Mouse (Mus musculus): ENCODE data around the gene Psmb6. TPM values are rescaled to one million over a fixed set of nuclear protein-coding genes. Genes with fewer than 3 reads are reported as not detected.
"Not testable (repeated sequence)": the region's sequence is repeated elsewhere in the genome, so short reads cannot be mapped to it uniquely, and the experiment has no call there.

Psmb6 gene
- polyA plus RNA-seq, 1 experiment from 2014 or later: 1,160 TPM

GRCm38 (mm10) chr11:70528610-70529009 lies 3.4 kb downstream of the Psmb6 start:
- no peak for DNase-seq (ENCODE audit: low spot score)
- no peak overlapping the region for H3K4me3 ChIP-seq
- H3K9me3 ChIP-seq: no peaks in the 10 kb centered on the region
- 90% methylated on average over 7 of the region's 7 CpGs for WGBS
- peaks cover 37% of the 10 kb centered on the region for H3K36me3 ChIP-seq
- H3K27ac ChIP-seq: no peak overlapping the region
- peaks cover 13% of the 10 kb centered on the region for H3K4me1 ChIP-seq (replicated peaks)
- H3K27me3 ChIP-seq (ENCODE audit: insufficient read depth, poor library complexity, severe bottlenecking): no peaks in the 10 kb centered on the region

- H3K4me3 ChIP-seq; H3K4me1 ChIP-seq (replicated peaks); H3K27me3 ChIP-seq (ENCODE audit: insufficient read depth, poor library complexity, severe bottlenecking); H3K9me3 ChIP-seq; H3K27ac ChIP-seq; DNase-seq (ENCODE audit: low spot score): not testable (repeated sequence)
- peaks cover 37% of the 10 kb centered on the region for H3K36me3 ChIP-seq
- 82% methylated on average over 2 of the region's 2 CpGs for WGBS
Measured at GRCm38 (mm10) chr11:70531065-70531464, 5.9 kb downstream of the Psmb6 start.

GRCm38 (mm10) chr11:70532839-70533238 lies 7.7 kb downstream of the Psmb6 start, which contains the start of gene Gm40193:
TSS of gene Gm40193 (minus strand) at chr11:70532939.
- Histone ChIP-seq H3K27ac (no peak within 1 kb of the TSS), H3K4me1 (replicated peaks) (no peaks in the 10 kb centered on the region), H3K9me3 (no peaks in the 10 kb centered on the region), H3K4me3 (no peak within 1 kb of the TSS), H3K36me3 (peaks cover 20% of the 10 kb centered on the region), H3K27me3 (ENCODE audit: insufficient read depth, poor library complexity, severe bottlenecking) (no peaks in the 10 kb centered on the region)
- 84% methylated on average over 6 of the region's 6 CpGs for WGBS
- DNase-seq (ENCODE audit: low spot score): no peak

DNA sequence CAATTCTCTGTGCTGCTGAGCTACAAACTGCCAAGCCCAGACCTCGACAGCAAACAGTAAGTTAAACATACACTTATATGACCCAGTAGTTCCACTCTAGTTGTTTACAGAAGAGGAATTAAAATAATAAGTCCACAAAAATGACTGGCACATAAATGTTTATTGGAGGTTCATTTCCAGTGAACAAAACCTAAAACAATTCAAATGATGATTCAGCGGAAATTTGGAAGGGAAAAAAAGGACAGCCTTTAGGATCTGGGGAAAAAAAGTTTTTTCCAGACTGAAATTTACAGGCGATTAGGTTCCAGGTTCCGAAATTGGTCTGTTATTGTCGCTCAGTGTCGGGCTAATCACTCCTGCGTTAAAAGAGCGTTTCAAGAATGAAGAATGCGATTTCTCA lies 14.3 kb downstream of the Psmb6 start:
- H3K27me3 ChIP-seq (ENCODE audit: insufficient read depth, poor library complexity, severe bottlenecking): peaks cover 44% of the 10 kb centered on the region
- peak overlapping the region; percentile 82; the same call in 1 of the 2 replicates for H3K27ac ChIP-seq
- H3K36me3 ChIP-seq: no peaks in the 10 kb centered on the region
- DNase-seq (ENCODE audit: low spot score): no peak
- H3K4me1 ChIP-seq (replicated peaks): peaks cover 12% of the 10 kb centered on the region
- H3K9me3 ChIP-seq: no peaks in the 10 kb centered on the region
- 27% methylated on average over 9 of the region's 9 CpGs for WGBS
- peak overlapping the region; percentile 71 for H3K4me3 ChIP-seq

DNA sequence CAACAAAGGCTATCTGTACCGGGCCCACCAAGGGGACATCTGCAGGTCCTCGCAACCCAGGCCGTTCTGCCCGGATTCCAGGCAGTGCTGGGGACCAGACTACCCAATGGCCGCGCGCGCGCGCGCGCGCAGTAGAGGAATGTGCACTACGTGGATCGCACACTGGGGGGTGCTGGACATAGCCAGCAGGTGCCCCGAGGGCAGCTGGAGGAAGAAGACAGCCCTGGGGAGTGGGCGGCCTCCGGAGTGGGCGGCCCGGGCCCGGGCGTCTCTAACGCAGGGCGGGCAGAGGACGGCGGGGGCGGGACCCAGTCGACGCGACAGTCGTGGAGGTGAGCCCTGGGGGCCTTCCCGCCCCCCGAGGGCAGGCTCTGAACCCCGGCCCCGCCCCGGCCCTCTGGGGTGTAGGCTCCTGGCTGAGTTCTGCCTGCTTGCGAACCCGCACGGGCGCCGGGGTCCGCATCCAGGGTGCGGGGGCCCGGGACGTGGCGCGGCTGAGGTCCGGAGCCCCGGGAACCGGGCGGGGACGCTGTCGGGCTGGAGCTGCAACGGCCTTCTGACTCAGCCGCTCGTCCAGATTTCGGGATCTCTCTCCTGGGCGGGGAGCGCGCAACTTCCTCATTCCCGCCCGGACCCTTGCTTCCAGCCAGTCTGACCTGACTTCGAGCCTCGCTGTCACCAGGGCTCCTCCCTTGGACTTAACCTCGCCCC lies 14.9 kb downstream of the Psmb6 start, which contains the start of gene Pld2:
Pld2 (plus strand) TSS at position 188 of the 711 bp plus-strand sequence.
- Histone ChIP-seq H3K27ac (peak within 1 kb of the TSS; percentile 82), H3K27me3 (ENCODE audit: insufficient read depth, poor library complexity, severe bottlenecking) (peaks cover 44% of the 10 kb centered on the region), H3K4me1 (replicated peaks) (peaks cover 12% of the 10 kb centered on the region), H3K9me3 (no peaks in the 10 kb centered on the region), H3K4me3 (peak within 1 kb of the TSS; percentile 71), H3K36me3 (no peaks in the 10 kb centered on the region)
- peak; percentile 84 for DNase-seq (ENCODE audit: low spot score)
- WGBS: under 1% methylated on average over 64 of the region's 65 CpGs

- 90% methylated on average over 7 of the region's 7 CpGs for WGBS
- H3K9me3 ChIP-seq: no peaks in the 10 kb centered on the region
- peaks cover 12% of the 10 kb centered on the region for H3K4me1 ChIP-seq (replicated peaks)
- no peaks in the 10 kb centered on the region for H3K36me3 ChIP-seq
- no peak for DNase-seq (ENCODE audit: low spot score)
- H3K27ac ChIP-seq: no peak overlapping the region
- peaks cover 44% of the 10 kb centered on the region for H3K27me3 ChIP-seq (ENCODE audit: insufficient read depth, poor library complexity, severe bottlenecking)
- H3K4me3 ChIP-seq: no peak overlapping the region
Measured at GRCm38 (mm10) chr11:70540928-70541327, 15.8 kb downstream of the Psmb6 start.

GRCm38 (mm10) chr11:70541415-70541814 lies 16.2 kb downstream of the Psmb6 start:
- H3K36me3 ChIP-seq: no peaks in the 10 kb centered on the region
- H3K27me3 ChIP-seq (ENCODE audit: insufficient read depth, poor library complexity, severe bottlenecking): peaks cover 44% of the 10 kb centered on the region
- no peak overlapping the region for H3K4me3 ChIP-seq
- no peaks in the 10 kb centered on the region for H3K9me3 ChIP-seq
- WGBS: 75% methylated on average over 5 of the region's 5 CpGs
- peaks cover 12% of the 10 kb centered on the region for H3K4me1 ChIP-seq (replicated peaks)
- DNase-seq (ENCODE audit: low spot score): no peak
- H3K27ac ChIP-seq: no peak overlapping the region

- WGBS: 77% methylated on average over 7 of the region's 7 CpGs
Measured at GRCm38 (mm10) chr11:70544496-70544895, 19.3 kb downstream of the Psmb6 start.

GRCm38 (mm10) chr11:70551526-70551925 lies 26.4 kb downstream of the Psmb6 start:
- WGBS: 89% methylated on average over 8 of the region's 8 CpGs
- Histone ChIP-seq H3K4me3 (no peak overlapping the region), H3K4me1 (replicated peaks) (peaks cover 17% of the 10 kb centered on the region), H3K27ac (no peak overlapping the region), H3K27me3 (ENCODE audit: insufficient read depth, poor library complexity, severe bottlenecking) (peaks cover 19% of the 10 kb centered on the region), H3K9me3 (no peaks in the 10 kb centered on the region), H3K36me3 (no peaks in the 10 kb centered on the region)
- DNase-seq (ENCODE audit: low spot score): no peak

More at GRCm38 (mm10) chr11:70544496-70544895, 19.3 kb downstream of the Psmb6 start:
- peaks cover 35% of the 10 kb centered on the region for H3K27me3 ChIP-seq (ENCODE audit: insufficient read depth, poor library complexity, severe bottlenecking)
- no peak for DNase-seq (ENCODE audit: low spot score)
- H3K4me3 ChIP-seq: no peak overlapping the region
- peaks cover 12% of the 10 kb centered on the region for H3K4me1 ChIP-seq (replicated peaks)
- H3K27ac ChIP-seq: no peak overlapping the region
- no peaks in the 10 kb centered on the region for H3K36me3 ChIP-seq
- no peaks in the 10 kb centered on the region for H3K9me3 ChIP-seq

DNA sequence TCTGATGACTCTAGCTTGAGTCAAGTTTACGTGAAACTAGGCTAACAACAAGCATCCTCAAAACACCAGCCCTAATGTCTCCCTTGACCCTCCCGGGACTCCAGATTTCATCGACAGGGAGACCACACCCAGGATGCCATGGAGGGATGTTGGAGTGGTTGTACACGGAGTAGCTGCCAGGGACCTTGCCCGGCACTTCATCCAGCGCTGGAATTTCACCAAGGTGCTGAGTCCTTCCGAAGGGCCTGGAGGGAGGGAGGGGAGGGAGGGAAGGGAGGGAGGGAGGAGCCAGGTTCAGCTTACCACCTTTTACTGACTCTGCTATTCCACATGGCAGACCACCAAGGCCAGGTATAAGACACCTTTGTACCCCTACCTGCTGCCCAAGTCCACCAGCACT lies 28.8 kb downstream of the Psmb6 start:
- H3K27ac ChIP-seq: no peak overlapping the region
- 32% methylated on average over 7 of the region's 7 CpGs for WGBS
- H3K4me1 ChIP-seq (replicated peaks): peaks cover 17% of the 10 kb centered on the region
- no peaks in the 10 kb centered on the region for H3K9me3 ChIP-seq
- no peak overlapping the region; the same call in 1 of the 2 replicates for H3K4me3 ChIP-seq
- no peak for DNase-seq (ENCODE audit: low spot score)
- peaks cover 19% of the 10 kb centered on the region for H3K27me3 ChIP-seq (ENCODE audit: insufficient read depth, poor library complexity, severe bottlenecking)
- no peaks in the 10 kb centered on the region for H3K36me3 ChIP-seq

DNA sequence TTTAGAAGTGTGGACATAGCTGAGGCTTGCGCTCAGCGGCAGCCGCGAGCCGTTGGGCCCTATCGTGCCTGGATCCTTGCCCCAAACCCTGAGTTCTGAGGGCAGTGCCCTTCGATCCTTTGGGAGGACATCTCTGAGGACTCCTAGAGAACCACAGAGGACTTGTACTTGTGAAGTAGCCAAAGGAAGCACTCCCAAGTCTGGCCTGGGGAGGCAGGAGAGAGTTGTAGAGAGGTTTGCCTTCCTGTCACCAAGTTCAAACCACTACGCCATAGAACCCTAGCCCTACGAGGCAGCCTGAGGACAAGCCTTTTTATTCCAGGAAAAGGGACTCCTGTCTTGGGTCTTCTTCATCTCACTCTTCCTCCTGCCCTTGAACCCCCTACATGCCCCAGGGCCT lies 32.4 kb downstream of the Psmb6 start:
- H3K4me3 ChIP-seq: no peak overlapping the region
- DNase-seq (ENCODE audit: low spot score): no peak
- WGBS: 89% methylated on average over 9 of the region's 9 CpGs
- H3K9me3 ChIP-seq: no peaks in the 10 kb centered on the region
- peaks cover 18% of the 10 kb centered on the region for H3K27me3 ChIP-seq (ENCODE audit: insufficient read depth, poor library complexity, severe bottlenecking)
- H3K4me1 ChIP-seq (replicated peaks): peaks cover 26% of the 10 kb centered on the region
- no peaks in the 10 kb centered on the region for H3K36me3 ChIP-seq
- no peak overlapping the region for H3K27ac ChIP-seq

- Histone ChIP-seq H3K4me3 (peak overlapping the region; percentile 93), H3K27ac (peak overlapping the region; percentile 95), H3K27me3 (ENCODE audit: insufficient read depth, poor library complexity, severe bottlenecking) (no peaks in the 10 kb centered on the region), H3K9me3 (no peaks in the 10 kb centered on the region), H3K36me3 (no peaks in the 10 kb centered on the region), H3K4me1 (replicated peaks) (peaks cover 52% of the 10 kb centered on the region)
- DNase-seq (ENCODE audit: low spot score): no peak
- 2% methylated on average over 2 of the region's 2 CpGs for WGBS
Measured at GRCm38 (mm10) chr11:70561937-70562286, 36.7 kb downstream of the Psmb6 start.

DNA sequence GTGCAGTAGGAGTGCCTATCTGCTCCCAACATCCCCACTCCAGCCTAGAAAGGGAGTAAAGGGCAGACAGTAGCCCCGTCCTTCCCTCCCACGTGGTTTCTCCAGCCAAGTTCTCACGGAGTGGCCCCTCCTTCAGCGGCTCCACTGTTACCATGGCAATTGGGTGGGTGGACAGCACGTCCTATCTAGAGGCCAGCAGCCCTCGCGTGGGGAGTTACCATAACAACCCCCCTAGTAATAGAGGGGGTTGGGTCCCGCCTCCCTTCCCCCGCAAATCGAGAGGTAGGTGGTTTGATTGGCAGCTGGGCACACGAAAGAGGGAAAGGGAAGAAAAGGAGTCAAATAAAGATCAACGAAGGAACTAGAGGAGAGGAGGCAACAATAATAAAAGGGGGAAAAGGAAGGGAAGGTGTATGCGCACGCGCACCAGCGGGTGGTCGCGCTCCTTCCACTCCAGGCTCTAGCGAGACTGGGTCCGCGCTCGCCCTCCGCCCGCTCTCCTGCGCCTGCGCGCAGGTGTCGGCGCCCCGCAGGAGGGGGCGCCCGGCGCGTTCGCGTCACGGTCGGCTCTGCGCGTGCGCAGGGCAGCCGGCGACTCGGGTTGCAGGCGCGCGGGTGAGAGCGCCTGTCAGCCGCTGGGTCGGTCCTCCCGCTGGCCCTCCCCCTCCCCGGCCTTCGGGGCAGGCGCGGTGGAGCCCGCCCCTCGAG lies 37.3 kb downstream of the Psmb6 start, which contains the start of gene Mink1:
Mink1 (plus strand) TSS at position 595 of the 708 bp plus-strand sequence.
- H3K9me3 ChIP-seq: no peaks in the 10 kb centered on the region
- peaks cover 57% of the 10 kb centered on the region for H3K4me1 ChIP-seq (replicated peaks)
- H3K27ac ChIP-seq: peak within 1 kb of the TSS; percentile 95
- peak within 1 kb of the TSS; percentile 93 for H3K4me3 ChIP-seq
- DNase-seq (ENCODE audit: low spot score): peak; percentile 90
- no peaks in the 10 kb centered on the region for H3K27me3 ChIP-seq (ENCODE audit: insufficient read depth, poor library complexity, severe bottlenecking)
- H3K36me3 ChIP-seq: no peaks in the 10 kb centered on the region
- under 1% methylated on average over 57 of the region's 57 CpGs for WGBS

Measured in hindbrain, embryonic 10.5 days (tissue).